Mouse (Mus musculus) heart, postnatal 10 days (tissue): ENCODE measurements around the gene Rbfox1. TPM values are rescaled to one million over a fixed set of nuclear protein-coding genes. Genes with fewer than 3 reads are reported as not detected.

Experiments
- DNase-seq, 2 experiments: peaks; one replicate each; pipeline ENCODE4 v3.0.0; 2021
- intact Hi-C: fragments of 180-260 bp; cut with DNase I; formaldehyde crosslinking; loops from one replicate; pipeline ENCODE4 v1.15.1; 2025
- total RNA-seq, 2 experiments: library from RNA; stranded (reverse); gene quantifications; 2 replicates each; pipeline ENCODE4 v1.2.3; 2021

The Rbfox1 gene
- total RNA-seq, 2 experiments from 2014 or later, result 35.7 to 36.6 TPM

GRCm38 (mm10) chr16:7251696-7252095 lies 1366.5 kb downstream of the Rbfox1 start:
- no peak for DNase-seq

DNA sequence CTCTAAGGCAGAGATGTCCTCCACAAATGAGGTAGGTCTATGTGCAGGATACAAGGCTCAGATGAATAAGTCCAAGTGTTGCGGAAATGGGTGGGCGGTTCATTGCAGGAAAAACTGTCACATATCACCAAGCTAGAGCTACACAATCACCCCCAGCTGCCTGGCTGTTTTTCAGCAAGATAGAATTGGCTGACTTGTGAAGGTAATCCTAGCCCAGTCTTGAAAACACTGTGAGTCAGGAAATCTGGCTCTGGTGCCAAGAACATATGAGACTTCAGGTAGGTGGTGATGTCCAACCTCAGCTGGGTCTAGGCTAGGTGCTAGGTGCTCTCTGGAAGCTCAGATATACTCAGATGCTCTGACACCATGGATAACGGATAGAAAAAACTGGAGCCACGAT lies 1372.2 kb downstream of the Rbfox1 start:
- DNase-seq, result no peak
- intact Hi-C loops, result no loop called here

More at GRCm38 (mm10) chr16:7251696-7252095, 1366.5 kb downstream of the Rbfox1 start:
- intact Hi-C loops, result no loop called here

- DNase-seq, result no peak
- intact Hi-C loops, result no loop called here
Measured at GRCm38 (mm10) chr16:7263261-7263660, 1378.1 kb downstream of the Rbfox1 start.

DNA sequence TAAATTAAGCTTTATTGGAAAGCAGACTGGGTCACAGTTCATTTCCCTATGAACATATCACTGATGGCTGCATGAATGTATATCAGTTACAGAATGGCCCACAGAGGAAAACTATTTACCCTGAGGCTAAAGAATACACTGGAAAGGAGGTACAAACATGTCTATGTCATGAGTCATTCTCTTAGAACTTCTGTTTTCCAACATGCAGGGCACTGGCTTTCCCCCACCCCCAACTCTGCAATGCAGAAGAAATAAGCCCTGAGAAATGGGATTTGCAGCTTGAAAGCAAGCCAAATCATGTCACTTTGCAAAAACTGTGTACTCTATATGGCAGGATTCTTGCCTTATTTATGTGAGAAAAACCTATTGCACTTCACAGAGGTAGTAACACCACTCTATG lies 1380.6 kb downstream of the Rbfox1 start:
- DNase-seq, result no peak
- intact Hi-C loops, result no loop called here

DNA sequence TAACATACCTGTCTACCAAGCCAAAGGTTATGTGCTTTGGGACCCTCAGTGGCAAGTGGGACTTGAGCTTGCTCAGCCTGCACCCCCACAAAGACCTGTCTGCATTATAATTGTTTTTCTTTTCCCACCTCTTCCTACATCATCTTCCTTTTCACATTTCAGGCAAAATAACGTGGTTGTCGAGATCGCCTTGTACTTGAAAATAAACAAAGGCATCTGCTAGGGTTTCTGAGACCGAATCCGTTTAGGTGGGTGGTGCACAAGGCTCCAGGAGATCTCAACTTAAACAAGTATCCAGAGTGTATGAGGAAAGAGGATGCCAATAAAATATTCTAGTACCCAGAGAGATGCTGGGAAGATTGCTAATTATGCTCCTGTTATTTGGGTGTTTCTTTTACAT lies 1390.3 kb downstream of the Rbfox1 start:
- intact Hi-C loops, result loop anchor here (5.0 kb wide), 2 partner anchors 138 to 433 kb away; no protein-coding TSS in a partner anchor
- DNase-seq, result no peak

GRCm38 (mm10) chr16:7275901-7276300 lies 1390.7 kb downstream of the Rbfox1 start:
- no peak for DNase-seq
- intact Hi-C loops, result loop anchor here (2.0 to 5.0 kb wide), 3 partner anchors 139 to 434 kb away; no protein-coding TSS in a partner anchor

GRCm38 (mm10) chr16:7279544-7279943 lies 1394.4 kb downstream of the Rbfox1 start:
- intact Hi-C loops, result loop anchor here (5.0 kb wide), 2 partner anchors 142 to 437 kb away; no protein-coding TSS in a partner anchor

DNA sequence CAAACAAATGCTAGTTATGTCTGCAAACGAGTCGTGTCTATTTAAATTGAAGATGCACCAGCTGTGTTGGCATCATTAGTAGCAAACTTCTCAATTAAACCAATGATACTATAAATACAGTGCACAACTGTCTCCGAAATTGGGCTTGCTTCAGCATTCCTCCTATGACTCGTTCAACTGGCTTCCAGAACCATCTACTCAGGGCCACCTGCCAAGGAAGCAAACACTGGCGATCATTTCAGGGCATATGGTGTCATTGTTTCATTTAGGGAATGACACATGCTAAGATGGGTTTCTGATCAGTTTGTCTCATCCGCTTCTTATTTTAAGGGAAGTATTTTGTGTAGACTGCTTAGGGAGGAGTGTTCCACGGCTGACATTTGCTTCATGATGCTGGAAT lies 1397.1 kb downstream of the Rbfox1 start:
- intact Hi-C loops, result no loop called here
- peak; percentile 65 to 66 for DNase-seq

More at GRCm38 (mm10) chr16:7279544-7279943, 1394.4 kb downstream of the Rbfox1 start:
- DNase-seq, result peak; percentile 53 to 64

DNA sequence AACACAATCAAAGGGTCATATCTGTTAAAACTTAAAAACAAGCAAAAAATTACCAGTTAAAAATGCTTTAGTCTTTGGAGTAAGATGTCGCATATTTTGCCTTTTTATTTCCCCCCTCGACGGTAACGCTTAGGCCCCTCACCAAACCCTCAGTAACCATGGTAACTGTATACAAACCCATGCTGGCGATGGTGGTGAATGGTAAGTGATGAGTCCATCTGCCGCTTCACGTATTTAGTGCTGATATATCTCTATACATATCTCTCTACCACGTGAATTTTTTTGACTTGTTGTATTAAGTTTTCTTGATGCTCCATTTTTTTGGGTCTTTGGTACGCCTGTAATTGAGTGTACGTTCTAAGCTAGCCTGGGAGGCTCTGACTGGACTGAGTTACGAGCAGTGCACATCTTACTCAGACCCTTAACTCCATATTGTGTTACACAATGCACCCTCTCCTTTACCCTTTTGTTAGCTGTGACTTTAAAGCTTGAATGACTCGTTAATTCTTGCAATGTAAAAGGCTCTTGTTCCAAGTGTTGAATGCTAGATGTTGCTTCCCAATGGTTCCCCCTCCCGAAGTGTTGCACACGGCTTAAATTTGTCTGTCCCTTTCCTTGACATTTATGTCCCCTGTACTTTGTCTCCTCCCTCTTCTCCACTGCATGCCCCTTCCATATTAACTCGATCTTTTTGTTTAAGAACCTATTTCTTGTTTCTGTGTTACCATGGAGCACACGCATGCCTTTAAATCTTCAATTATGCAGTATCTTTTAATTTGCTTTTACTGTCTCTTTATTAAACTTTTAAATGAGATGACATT lies 1408.0 kb downstream of the Rbfox1 start:
- intact Hi-C loops, result no loop called here
- no peak for DNase-seq

GRCm38 (mm10) chr16:7302416-7302815 lies 1417.3 kb downstream of the Rbfox1 start:
- DNase-seq, result no peak
- intact Hi-C loops, result no loop called here

- DNase-seq, result no peak
Measured at GRCm38 (mm10) chr16:7329196-7329595, 1444.0 kb downstream of the Rbfox1 start.

DNA sequence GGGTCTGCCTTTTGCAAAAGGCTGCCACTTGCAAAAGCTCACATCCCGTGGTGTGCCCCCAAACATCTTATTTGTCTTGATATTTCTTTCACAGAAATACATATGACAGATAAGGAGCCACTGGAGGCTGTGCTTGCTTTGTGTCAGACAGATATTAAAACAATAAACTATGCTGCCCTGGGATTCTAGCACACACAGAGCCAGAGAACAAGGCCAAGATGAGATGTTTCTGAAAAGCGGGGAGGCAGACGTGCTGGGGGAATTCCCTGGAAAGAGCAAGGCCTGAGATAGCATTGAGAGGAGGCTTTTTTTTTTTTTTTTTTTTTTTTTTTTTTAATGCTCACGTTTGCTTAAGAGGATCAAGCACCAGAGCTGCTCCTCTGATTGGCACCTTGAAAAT lies 1456.0 kb downstream of the Rbfox1 start:
- intact Hi-C loops, result no loop called here
- no peak for DNase-seq

More at GRCm38 (mm10) chr16:7329196-7329595, 1444.0 kb downstream of the Rbfox1 start:
- intact Hi-C loops, result no loop called here

DNA sequence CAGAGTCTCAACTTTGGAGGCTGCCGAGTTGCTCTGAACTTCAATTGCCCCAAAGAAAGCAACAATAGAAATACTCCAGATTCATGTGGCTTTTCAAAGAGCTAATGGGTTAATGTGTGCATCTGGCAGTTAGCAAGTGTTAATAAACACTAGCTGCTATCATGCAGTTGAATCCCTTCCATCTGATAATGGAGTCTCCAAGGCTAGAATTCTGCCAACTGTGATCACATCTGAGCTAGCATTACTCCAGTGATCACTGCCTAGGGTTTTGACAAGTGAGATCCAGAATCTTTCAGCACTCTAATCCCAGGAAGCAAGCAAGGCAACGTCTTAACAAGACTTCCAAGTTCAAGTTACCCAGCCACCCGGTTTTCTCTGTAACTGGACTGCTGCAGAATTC lies 1460.1 kb downstream of the Rbfox1 start:
- intact Hi-C loops, result no loop called here
- DNase-seq, result no peak

DNA sequence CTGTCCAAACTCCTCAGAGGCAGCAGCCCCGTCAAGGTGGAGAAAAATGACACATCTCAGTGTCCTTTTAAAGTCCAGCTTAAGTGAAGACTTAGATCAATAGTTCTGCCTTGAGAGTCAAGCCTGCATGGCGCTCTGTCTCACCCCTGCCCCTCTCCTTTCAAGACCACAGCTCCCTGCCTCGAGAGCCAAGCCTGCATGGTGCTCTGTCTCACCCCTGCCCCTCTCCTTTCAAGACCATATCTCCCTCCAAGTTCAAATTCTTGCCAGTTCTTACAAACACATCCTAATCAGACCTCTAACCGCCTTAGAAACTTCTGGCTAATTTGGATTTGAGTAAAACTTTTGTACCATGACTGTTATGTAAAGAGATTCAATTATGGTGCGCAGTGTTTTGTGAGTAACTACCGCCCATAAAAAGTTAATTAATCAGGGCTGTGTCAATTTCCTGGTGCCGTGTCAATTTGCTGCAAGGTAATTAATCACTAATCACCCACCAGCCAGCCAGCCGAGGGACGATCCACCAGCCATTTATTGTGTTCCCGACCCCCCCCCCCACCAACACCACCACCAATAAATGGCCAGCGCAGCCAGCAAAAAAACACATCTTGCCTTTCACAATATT lies 1461.0 kb downstream of the Rbfox1 start:
- no peak for DNase-seq
- intact Hi-C loops, result no loop called here

DNA sequence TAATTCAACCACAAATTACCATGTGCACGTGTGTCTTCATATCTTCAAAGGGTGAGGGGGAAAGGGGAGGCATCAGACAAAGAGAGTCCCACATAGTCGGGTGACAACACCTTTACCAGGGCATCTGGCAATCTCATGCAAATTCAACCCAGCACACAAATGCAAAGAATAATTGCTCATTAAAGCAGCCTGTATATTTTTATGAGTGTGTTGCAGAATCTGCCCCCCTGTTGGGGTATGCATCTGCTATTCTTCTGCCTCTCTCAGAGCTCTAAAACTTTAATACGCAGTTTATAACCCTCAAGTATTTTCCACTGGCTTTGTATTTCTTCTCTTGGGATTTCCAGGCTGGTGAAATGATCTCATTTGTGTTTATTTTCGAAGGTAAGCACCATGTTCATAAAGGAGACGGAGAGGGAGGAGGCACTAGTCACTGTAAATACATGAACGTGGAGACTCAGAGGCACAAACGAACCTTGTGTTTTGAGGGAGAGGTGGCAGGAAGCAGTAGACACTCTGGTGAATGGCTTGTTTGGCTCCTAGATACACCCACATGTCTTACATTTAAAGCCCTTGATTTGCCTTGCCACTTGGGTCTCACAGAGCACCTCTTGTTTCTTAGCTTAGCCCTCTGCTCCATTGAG lies 1462.5 kb downstream of the Rbfox1 start:
- intact Hi-C loops, result no loop called here
- DNase-seq, result no peak

DNA sequence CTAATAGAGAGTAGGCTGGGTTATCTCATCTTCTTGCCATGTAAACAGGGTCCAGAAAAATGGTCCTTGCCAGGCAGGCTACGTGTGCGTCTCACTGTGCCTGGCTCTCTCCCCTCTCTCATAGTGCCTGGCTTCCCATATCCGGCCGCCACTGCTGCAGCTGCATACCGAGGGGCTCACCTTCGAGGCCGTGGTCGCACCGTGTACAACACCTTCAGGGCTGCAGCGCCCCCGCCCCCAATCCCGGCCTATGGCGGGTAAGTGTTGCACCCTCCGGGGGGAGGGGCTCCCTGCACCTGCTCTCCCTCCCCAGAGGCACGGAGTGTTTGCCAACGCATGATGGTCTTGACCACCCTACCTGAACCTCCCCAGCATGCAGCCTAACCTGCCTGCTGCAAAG lies 1467.7 kb downstream of the Rbfox1 start:
- no peak for DNase-seq
- intact Hi-C loops, result no loop called here

DNA sequence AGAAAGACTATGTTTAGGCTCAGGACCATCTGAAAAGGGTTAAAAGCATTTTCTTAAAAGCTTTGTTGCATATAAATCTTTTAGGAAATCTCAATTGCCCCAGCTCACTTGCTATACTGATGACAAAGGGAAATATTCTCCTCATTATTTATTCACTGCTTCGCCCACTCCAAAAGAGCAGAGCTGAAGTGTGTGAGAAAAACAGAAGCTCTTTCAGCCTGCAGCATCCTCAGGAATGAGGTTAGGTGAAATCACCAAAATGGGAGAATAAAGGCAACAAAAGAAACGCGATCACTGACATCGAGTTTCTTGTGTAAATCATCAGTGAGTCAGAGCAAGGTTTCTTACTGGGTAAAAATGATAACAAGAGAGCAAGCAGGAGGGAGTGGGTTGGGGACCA lies 1469.0 kb downstream of the Rbfox1 start:
- DNase-seq, result no peak
- intact Hi-C loops, result no loop called here

- intact Hi-C loops, result no loop called here
- DNase-seq, result no peak
Measured at GRCm38 (mm10) chr16:7359043-7359442, 1473.9 kb downstream of the Rbfox1 start.

DNA sequence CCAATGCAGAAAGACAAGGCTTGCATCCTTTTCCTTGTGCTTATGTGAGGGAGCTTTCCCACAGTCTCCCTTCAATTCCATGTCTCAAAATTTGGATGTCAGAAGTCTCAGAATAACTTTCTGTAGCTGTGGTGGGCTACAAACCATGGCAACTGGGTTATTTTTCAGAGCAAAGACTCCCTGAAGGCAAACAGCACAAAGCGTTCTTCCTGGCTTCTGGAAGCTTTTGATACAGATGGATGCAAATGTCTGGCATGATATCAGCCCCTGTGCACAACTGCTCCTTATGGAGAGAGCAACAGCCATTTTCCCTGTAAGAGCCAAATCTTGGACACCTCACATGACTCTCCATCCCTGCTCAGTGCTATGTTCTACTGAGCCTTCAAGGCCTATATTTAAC lies 1475.6 kb downstream of the Rbfox1 start:
- no peak for DNase-seq
- intact Hi-C loops, result no loop called here

DNA sequence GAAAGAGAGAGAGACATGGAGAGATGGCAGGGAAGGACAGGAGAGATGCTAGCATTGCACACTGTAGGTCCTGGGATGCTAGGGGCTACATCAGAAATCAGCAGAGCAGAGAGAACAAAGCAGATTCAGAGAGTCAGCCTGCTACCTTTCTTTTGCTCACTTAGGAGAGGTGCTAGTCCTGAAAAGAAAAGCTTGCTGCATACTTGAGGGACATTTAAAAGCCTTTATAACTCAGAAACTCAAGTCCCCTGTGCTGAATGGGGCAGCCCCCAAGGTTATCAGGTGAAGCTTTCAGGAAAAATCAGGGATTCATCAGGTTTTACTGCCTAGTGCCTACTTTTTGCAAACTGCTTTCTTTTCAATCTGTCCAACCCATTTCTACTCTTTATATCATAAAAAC lies 1480.7 kb downstream of the Rbfox1 start:
- no peak for DNase-seq
- intact Hi-C loops, result no loop called here

GRCm38 (mm10) chr16:7374146-7374545 lies 1489.0 kb downstream of the Rbfox1 start:
- no peak for DNase-seq
- intact Hi-C loops, result no loop called here
